ENCODE assay signal across 8 mouse cellular contexts in the genomic region with DNA sequence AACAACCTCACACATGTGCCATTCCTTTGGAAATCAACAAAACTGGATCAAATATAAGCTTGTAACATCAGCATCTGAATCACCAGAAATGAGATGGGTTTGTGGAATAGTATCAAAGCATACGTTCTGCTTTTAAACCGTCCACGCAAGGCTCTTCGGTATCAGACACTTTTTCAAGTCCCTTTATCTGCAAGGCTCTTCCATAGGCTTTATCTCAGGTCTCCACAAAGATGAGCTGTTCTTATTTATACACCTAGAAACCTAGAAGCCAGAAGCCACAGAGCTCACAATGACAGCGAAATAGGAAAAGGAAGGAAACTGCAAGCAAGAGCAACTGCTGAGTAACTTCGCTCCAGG. TPM values are rescaled to one million over a fixed set of nuclear protein-coding genes. Genes with fewer than 3 reads are reported as not detected.
DNase-seq lines count a peak whose midpoint lies in the region; ATAC-seq and TF ChIP-seq lines count a peak whose summit lies in the region.

No protein-coding gene starts in this region.

- TF ChIP-seq POLR2A in CH12.LX (IDR thresholded peaks at IDR 0.05; ENCODE audit: low read depth, low read length): no peak

- WGBS in heart, embryonic 10.5 days: 28% methylated on average over 6 of the region's 6 CpGs
- WGBS in forebrain, embryonic 13.5 days: 75% methylated on average over 6 of the region's 6 CpGs
- WGBS in liver, embryonic 13.5 days (ENCODE audit: insufficient replicate concordance): 11% methylated on average over 6 of the region's 6 CpGs

- in situ Hi-C loops in CH12.LX (cut with MboI; ENCODE audit: low pct_ligation_motif_present, low pct_unique_long_range_greater_than_20kb, low sequenced_read_pairs): no loop called here

- H3K27me3 ChIP-seq in heart, embryonic 10.5 days (ENCODE audit: insufficient read depth, poor library complexity, severe bottlenecking): peaks cover 7% of the 10 kb centered on the region; the same call in 1 of the 2 replicates
- no peaks in the 10 kb centered on the region for H3K27me3 ChIP-seq in CH12.LX (replicated peaks)
- H3K27me3 ChIP-seq in forebrain, embryonic 13.5 days: peaks cover 19% of the 10 kb centered on the region
- H3K27me3 ChIP-seq in liver, embryonic 13.5 days: no peaks in the 10 kb centered on the region

- H3K4me2 ChIP-seq in CH12.LX (ENCODE audit: insufficient read depth, low read depth, poor library complexity, severe bottlenecking): peak overlapping the region; percentile 81
- H3K4me2 ChIP-seq in forebrain, embryonic 13.5 days: peak overlapping the region; percentile 99
- peak overlapping the region; percentile 100 for H3K4me2 ChIP-seq in liver, embryonic 13.5 days

- no peak for ATAC-seq in forebrain, embryonic 13.5 days
- no peak for ATAC-seq in liver, embryonic 13.5 days (ENCODE audit: low read depth)

- no peaks in the 10 kb centered on the region for H3K9me3 ChIP-seq in heart, embryonic 10.5 days
- peaks cover 12% of the 10 kb centered on the region for H3K9me3 ChIP-seq in CH12.LX (replicated peaks; ENCODE audit: low read length)
- no peaks in the 10 kb centered on the region for H3K9me3 ChIP-seq in forebrain, embryonic 13.5 days (replicated peaks)
- H3K9me3 ChIP-seq in liver, embryonic 13.5 days (replicated peaks): no peaks in the 10 kb centered on the region

- no peak for DNase-seq in heart, embryonic 10.5 days (ENCODE audit: low spot score)
- no peak for DNase-seq in heart, adult 9 months (ENCODE audit: low spot score in 2 of 2)
- no peak for DNase-seq in CH12.LX (ENCODE audit: extremely low read depth)
- DNase-seq in liver, embryonic 13.5 days: no peak
- DNase-seq in T-cell, adult 2 months (ENCODE audit: low spot score): no peak
- DNase-seq in left cerebral cortex, postnatal 14 days (ENCODE audit: low spot score in 2 of 2): no peak
- DNase-seq in cerebellum, postnatal 25 days: no peak

- TF ChIP-seq RAD21 in CH12.LX (IDR thresholded peaks at IDR 0.05; ENCODE audit: low read depth, low read length): no peak

- peaks cover 5% of the 10 kb centered on the region; the same call in 1 of the 2 replicates for H3K36me3 ChIP-seq in heart, embryonic 10.5 days
- peaks cover 10 to 27% of the 10 kb centered on the region in 2 experiments for H3K36me3 ChIP-seq in CH12.LX (replicated peaks in 1 of 2; ENCODE audit: control insufficient read depth in 1 of 2, insufficient read depth in 1 of 2, low read length in 1 of 2)
- H3K36me3 ChIP-seq in forebrain, embryonic 13.5 days (ENCODE audit: poor library complexity, severe bottlenecking): 0 out of 2 replicates have a peak, but pooled peaks cover 4% of the 10 kb centered on the region
- peaks cover 64% of the 10 kb centered on the region for H3K36me3 ChIP-seq in liver, embryonic 13.5 days

- H3K4me3 ChIP-seq in heart, embryonic 10.5 days: peak overlapping the region; percentile 90
- H3K4me3 ChIP-seq in CH12.LX (replicated peaks in 1 of 3; ENCODE audit: low read depth in 2 of 3, low read length in 2 of 3, poor library complexity in 1 of 3): peak overlapping the region; percentile 22 to 35 (median 30)
- H3K4me3 ChIP-seq in forebrain, embryonic 13.5 days: peak overlapping the region; percentile 68
- peak overlapping the region; percentile 98 for H3K4me3 ChIP-seq in liver, embryonic 13.5 days (replicated peaks)

- H3K4me1 ChIP-seq in heart, embryonic 10.5 days: peaks cover 60% of the 10 kb centered on the region
- H3K4me1 ChIP-seq in CH12.LX (ENCODE audit: control insufficient read depth in 1 of 2, insufficient read depth in 2 of 2): peaks cover 8 to 58% of the 10 kb centered on the region in 2 experiments
- H3K4me1 ChIP-seq in forebrain, embryonic 13.5 days: peaks cover 34% of the 10 kb centered on the region
- peaks cover 67% of the 10 kb centered on the region for H3K4me1 ChIP-seq in liver, embryonic 13.5 days (replicated peaks)

- peaks cover 40% of the 10 kb centered on the region for H3K79me2 ChIP-seq in CH12.LX (replicated peaks; ENCODE audit: control insufficient read depth, extremely low read depth, insufficient read depth, poor library complexity, severe bottlenecking)

- TF ChIP-seq CTCF in CH12.LX (conservative IDR thresholded peaks at IDR 0.05 in 1 of 2, IDR thresholded peaks at IDR 0.05 in 1 of 2; ENCODE audit: low read depth in 2 of 2, low read length in 2 of 2): no peak

- dilution Hi-C loops in CH12.LX (cut with MboI; ENCODE audit: extremely low pct_ligation_motif_present, extremely low pct_unique_long_range_greater_than_20kb, low sequenced_read_pairs): no loop called here

- no peak for TF ChIP-seq EP300 in CH12.LX (IDR thresholded peaks at IDR 0.05; ENCODE audit: low read length)

- H3K9ac ChIP-seq in CH12.LX (ENCODE audit: insufficient read depth, low read depth): peak overlapping the region; percentile 28; the same call in 1 of the 2 replicates
- H3K9ac ChIP-seq in forebrain, embryonic 13.5 days: peak overlapping the region; percentile 7; the same call in 1 of the 2 replicates
- H3K9ac ChIP-seq in liver, embryonic 13.5 days: peak overlapping the region; percentile 99

- peak overlapping the region; percentile 94; the same call in 1 of the 2 replicates for H3K27ac ChIP-seq in heart, embryonic 10.5 days
- peak overlapping the region; percentile 55 for H3K27ac ChIP-seq in CH12.LX (ENCODE audit: insufficient read depth, low read depth)
- no peak overlapping the region for H3K27ac ChIP-seq in forebrain, embryonic 13.5 days
- H3K27ac ChIP-seq in liver, embryonic 13.5 days: peak overlapping the region; percentile 97

- intact Hi-C loops in left cerebral cortex, postnatal 14 days (cut with DNase I): no loop called here

TF ChIP-seq in CH12.LX, 34 proteins besides CTCF, POLR2A, EP300 and RAD21:
- TF ChIP-seq MAZ (IDR thresholded peaks at IDR 0.05; ENCODE audit: low read depth, low read length) (no peak), JUND (conservative IDR thresholded peaks at IDR 0.05; ENCODE audit: low read depth, low read length) (no peak), TBP (conservative IDR thresholded peaks at IDR 0.05; ENCODE audit: low read depth, low read length) (no peak), IRF4 (IDR thresholded peaks at IDR 0.05; ENCODE audit: low read depth, low read length) (no peak), JUN (IDR thresholded peaks at IDR 0.05; ENCODE audit: insufficient read depth, low read depth, low read length) (no peak)
TF ChIP-seq in CH12.LX: peak in this region for 0.

RNA-seq across cellular contexts. Expression of a gene that starts 3.2 kb away (rescaled TPM):
- polyA plus RNA-seq in heart, embryonic 10.5 days (2016; fragmentation: Nextera tagmentation; extraction: Ambion mirVana): 3.4 and 4.3 TPM in 2 replicates
- 13.0 and 18.2 TPM in 2 replicates for total RNA-seq in CH12.LX (2012; rRNA removed)
- 8.8 and 9.2 TPM in 2 replicates for total RNA-seq in CH12.LX (2014; rRNA removed)
- 10.7 and 12.6 TPM in 2 replicates for polyA plus RNA-seq in CH12.LX (2012; ENCODE audit: insufficient read length, low read depth)
- polyA plus RNA-seq in forebrain, embryonic 13.5 days (2015; fragmentation: Nextera tagmentation; extraction: Ambion mirVana): 3.4 and 3.8 TPM in 2 replicates
- 14.5 and 15.2 TPM in 2 replicates for polyA plus RNA-seq in liver, embryonic 13.5 days (2015; fragmentation: Nextera tagmentation; extraction: Ambion mirVana)
- total RNA-seq in left cerebral cortex, postnatal 14 days (2021): 10 to 100 TPM; 56.1 to 62.1 TPM

Comparison
In these comparisons a context has a peak if more than half of its experiments do, and no peak if none do; other contexts are left out.
1. H3K4me3 ChIP-seq: peak in every context shown above with its lines; median percentile 98 in liver, embryonic 13.5 days; 90 in heart, embryonic 10.5 days; 68 in forebrain, embryonic 13.5 days; 30 in CH12.LX.
2. H3K9ac ChIP-seq: peak in every context shown above with its lines; median percentile 99 in liver, embryonic 13.5 days; 28 in CH12.LX; 7 in forebrain, embryonic 13.5 days.